Mouse (Mus musculus) C2C12 (cell line): ENCODE measurements around the gene Kat2a. TPM values are rescaled to one million over a fixed set of nuclear protein-coding genes. Genes with fewer than 3 reads are reported as not detected.

Experiments used
- H3K27me3 ChIP-seq: one replicate; pipeline ENCODE4 v1.6.1; 2011; ENCODE audit not compliant: control insufficient read depth, insufficient read depth, insufficient read length
- H3K36me3 ChIP-seq: one replicate; pipeline ENCODE4 v1.6.1; 2011; ENCODE audit not compliant: control insufficient read depth, insufficient read depth
- H3K4me3 ChIP-seq: one replicate; pipeline ENCODE4 v1.5.1; 2011; ENCODE audit warnings: mild to moderate bottlenecking, control low read depth; ENCODE audit not compliant: poor library complexity, insufficient read depth, severe bottlenecking
- H3K79me2 ChIP-seq: one replicate; pipeline ENCODE4 v1.6.1; 2011; ENCODE audit not compliant: control insufficient read depth, insufficient read depth
- H3K79me3 ChIP-seq: one replicate; pipeline ENCODE4 v1.6.1; 2011; ENCODE audit warnings: low read depth, control low read depth
- H3ac ChIP-seq: one replicate; pipeline ENCODE3; 2011; ENCODE audit warnings: low read depth; ENCODE audit not compliant: control insufficient read depth, insufficient read length
- CEBPB ChIP-seq: IDR thresholded peaks from one replicate; pipeline ENCODE4 v1.6.1; 2011; ENCODE audit warnings: low read depth, mild to moderate bottlenecking, control low read depth, moderate library complexity
- CTCF ChIP-seq: IDR thresholded peaks from one replicate; pipeline ENCODE4 v1.5.1; 2011; ENCODE audit not compliant: control insufficient read depth, insufficient read depth, insufficient read length
- FOSL1 ChIP-seq: IDR thresholded peaks from one replicate; pipeline ENCODE4 v1.8.0; 2011; ENCODE audit warnings: mild to moderate bottlenecking, low read length; ENCODE audit not compliant: poor library complexity, insufficient read depth, severe bottlenecking
- MAX ChIP-seq: IDR thresholded peaks from one replicate; pipeline ENCODE4 v1.6.1; 2011; ENCODE audit warnings: mild to moderate bottlenecking, control low read depth
- MYOD1 ChIP-seq: IDR thresholded peaks from one replicate; pipeline ENCODE4 v1.6.1; 2011; ENCODE audit warnings: low read depth; ENCODE audit not compliant: control insufficient read depth, insufficient read length
- MYOG ChIP-seq: IDR thresholded peaks from one replicate; pipeline ENCODE4 v1.6.1; 2011; ENCODE audit not compliant: control insufficient read depth, insufficient read length; ENCODE audit errors: extremely low read depth
- USF1 ChIP-seq: IDR thresholded peaks from one replicate; pipeline ENCODE4 v1.6.1; 2011; ENCODE audit warnings: low read depth, mild to moderate bottlenecking, control low read depth, moderate library complexity
- polyA plus RNA-seq: library from polyadenylated mRNA; unstranded; fragments of >200 nt; fragmentation: generic; extraction: Trizol; gene quantifications from one replicate; pipeline ENCODE4 v1.2.1, GENCODE M21; 2012; ENCODE audit warnings: missing spikeins

Gene Kat2a
- polyA plus RNA-seq, 1 experiment = 50.3 TPM

GRCm38 (mm10) chr11:100684084-100684483, 28.2 kb downstream of the Kat2a start:
- H3K79me3 ChIP-seq = no peaks in the 10 kb centered on the region

GRCm38 (mm10) chr11:100682526-100682925, 29.7 kb downstream of the Kat2a start:
- Histone ChIP-seq H3K79me3 (no peaks in the 10 kb centered on the region), H3ac (no peak overlapping the region), H3K79me2 (no peaks in the 10 kb centered on the region), H3K27me3 (peaks cover 30% of the 10 kb centered on the region), H3K4me3 (no peak overlapping the region), H3K36me3 (no peaks in the 10 kb centered on the region)
- TF ChIP-seq FOSL1 = no peak
- no peak for TF ChIP-seq CTCF
- no peak for TF ChIP-seq MYOD1
- no peak for TF ChIP-seq MYOG
- no peak for TF ChIP-seq MAX
- TF ChIP-seq USF1 = no peak
- no peak for TF ChIP-seq CEBPB

More at GRCm38 (mm10) chr11:100684084-100684483, 28.2 kb downstream of the Kat2a start:
- no peak overlapping the region for H3ac ChIP-seq
- no peak for TF ChIP-seq MYOG
- TF ChIP-seq MAX = no peak
- no peak for TF ChIP-seq MYOD1
- no peak for TF ChIP-seq CEBPB
- TF ChIP-seq CTCF = no peak
- no peak for TF ChIP-seq FOSL1
- TF ChIP-seq USF1 = no peak
- H3K27me3 ChIP-seq = peaks cover 29% of the 10 kb centered on the region
- H3K79me2 ChIP-seq = no peaks in the 10 kb centered on the region
- no peaks in the 10 kb centered on the region for H3K36me3 ChIP-seq
- no peak overlapping the region for H3K4me3 ChIP-seq

- TF ChIP-seq CEBPB (no peak), USF1 (no peak), MAX (no peak), MYOG (no peak), MYOD1 (no peak), FOSL1 (no peak), CTCF (no peak)
Measured at GRCm38 (mm10) chr11:100681826-100682225, 30.4 kb downstream of the Kat2a start.

DNA sequence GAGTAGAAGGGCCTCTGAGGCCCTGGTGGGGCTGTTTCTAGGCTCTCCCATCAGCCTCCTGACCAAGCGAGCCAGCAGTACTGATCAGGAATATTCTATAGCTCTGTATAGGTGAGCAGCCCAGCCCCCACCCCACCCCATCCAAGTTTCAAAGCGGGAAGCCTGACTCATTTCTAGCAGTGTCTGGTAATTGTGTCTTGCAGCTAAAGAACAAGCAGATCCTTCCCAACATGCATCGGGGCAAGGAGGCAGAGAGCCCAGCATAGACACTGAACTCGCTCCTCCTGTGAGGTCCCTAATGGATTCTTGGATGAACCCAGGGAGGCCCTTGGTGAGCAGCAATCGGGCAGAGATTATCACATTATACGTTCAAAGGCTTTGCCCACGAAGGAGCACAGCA, 34.5 kb downstream of the Kat2a start:
- Histone ChIP-seq H3K4me3 (no peak overlapping the region), H3K79me2 (no peaks in the 10 kb centered on the region), H3K27me3 (peaks cover 46% of the 10 kb centered on the region), H3K36me3 (no peaks in the 10 kb centered on the region), H3K79me3 (no peaks in the 10 kb centered on the region), H3ac (no peak overlapping the region)
- TF ChIP-seq MYOG (no peak), CTCF (no peak), USF1 (no peak), MAX (no peak), MYOD1 (no peak), CEBPB (no peak), FOSL1 (no peak)

More at GRCm38 (mm10) chr11:100681826-100682225, 30.4 kb downstream of the Kat2a start:
- peaks cover 30% of the 10 kb centered on the region for H3K27me3 ChIP-seq
- H3K79me3 ChIP-seq = no peaks in the 10 kb centered on the region
- no peak overlapping the region for H3K4me3 ChIP-seq
- no peaks in the 10 kb centered on the region for H3K36me3 ChIP-seq
- H3K79me2 ChIP-seq = no peaks in the 10 kb centered on the region
- no peak overlapping the region for H3ac ChIP-seq

DNA sequence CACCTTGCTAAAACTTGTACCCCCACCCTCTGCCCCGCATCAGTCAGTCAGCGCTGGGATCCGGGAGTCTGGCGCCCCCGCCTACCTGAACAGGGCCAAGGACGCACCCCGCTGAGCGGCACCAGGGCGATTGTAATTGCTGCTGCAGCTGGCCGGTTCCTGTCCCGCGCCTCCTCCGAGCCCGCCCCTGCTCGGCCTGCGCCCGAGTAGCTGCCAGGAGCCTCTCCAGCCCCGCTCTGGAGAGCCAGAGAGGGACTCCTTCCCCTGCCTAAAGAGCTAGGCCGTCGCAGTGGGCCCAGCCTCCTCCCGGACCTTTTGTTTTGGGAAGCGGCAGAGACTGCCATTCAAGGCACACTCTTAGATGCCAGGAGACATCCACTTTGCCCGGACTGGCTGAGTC, 39.1 kb downstream of the Kat2a start:
- Histone ChIP-seq H3K4me3 (no peak overlapping the region), H3ac (no peak overlapping the region), H3K27me3 (peaks cover 44% of the 10 kb centered on the region), H3K79me2 (no peaks in the 10 kb centered on the region), H3K79me3 (no peaks in the 10 kb centered on the region), H3K36me3 (no peaks in the 10 kb centered on the region)
- TF ChIP-seq MAX (no peak), CTCF (no peak), USF1 (no peak), MYOD1 (no peak), MYOG (no peak), FOSL1 (no peak), CEBPB (no peak)
